Mouse (Mus musculus) layer of hippocampus, postnatal 36 days (tissue): ENCODE results near the gene Rad54l2. TPM values are rescaled to one million over a fixed set of nuclear protein-coding genes. Genes with fewer than 3 reads are reported as not detected.

Experiments
- DNase-seq, 2 experiments: peaks; one replicate each; pipeline ENCODE4 v3.0.0; 2022
- total RNA-seq, 2 experiments: library from RNA; stranded (reverse); gene quantifications; 2 replicates each; pipeline ENCODE4 v1.2.3; 2021

Gene Rad54l2
- total RNA-seq, 2 experiments from 2014 or later, result 16.8 to 17.8 TPM

- peak in 1 of 2 experiments; percentile 31 for DNase-seq
These were observed 113.0 kb downstream of the Rad54l2 start for GRCm38 (mm10) chr9:106675965-106676364.

- DNase-seq, result peak; percentile 72 to 79
These were observed 113.5 kb downstream of the Rad54l2 start for GRCm38 (mm10) chr9:106675480-106675879.

GRCm38 (mm10) chr9:106673860-106674259 is 115.1 kb downstream of the Rad54l2 start:
- no peak for DNase-seq

- no peak for DNase-seq
These were observed 124.1 kb downstream of the Rad54l2 start for GRCm38 (mm10) chr9:106664856-106665255.

GRCm38 (mm10) chr9:106664433-106664832 is 124.6 kb downstream of the Rad54l2 start:
- DNase-seq, result peak in 1 of 2 experiments; percentile 78

GRCm38 (mm10) chr9:106663200-106663599 is 125.8 kb downstream of the Rad54l2 start:
- no peak for DNase-seq

GRCm38 (mm10) chr9:106659935-106660334 is 129.1 kb downstream of the Rad54l2 start:
- DNase-seq, result no peak

GRCm38 (mm10) chr9:106659441-106659840 is 129.6 kb downstream of the Rad54l2 start:
- DNase-seq, result no peak

GRCm38 (mm10) chr9:106657592-106657991 is 131.4 kb downstream of the Rad54l2 start:
- DNase-seq, result no peak

- no peak for DNase-seq
These were observed 132.2 kb downstream of the Rad54l2 start for GRCm38 (mm10) chr9:106656820-106657219.

GRCm38 (mm10) chr9:106655884-106656720 is 132.9 kb downstream of the Rad54l2 start, which contains the start of gene Grm2:
Grm2 (minus strand) TSS chr9:106656082.
- peak in 1 of 2 experiments; percentile 29 for DNase-seq

GRCm38 (mm10) chr9:106652720-106653119 is 136.3 kb downstream of the Rad54l2 start:
- DNase-seq, result no peak

GRCm38 (mm10) chr9:106647226-106647625 is 141.8 kb downstream of the Rad54l2 start:
- DNase-seq, result no peak

- DNase-seq, result no peak
These were observed 143.2 kb downstream of the Rad54l2 start for GRCm38 (mm10) chr9:106645684-106646271.

- DNase-seq, result no peak
These were observed 145.2 kb downstream of the Rad54l2 start for GRCm38 (mm10) chr9:106643787-106644186.

- DNase-seq, result peak; percentile 77 to 79
These were observed 145.9 kb downstream of the Rad54l2 start for GRCm38 (mm10) chr9:106643128-106643527.

- DNase-seq, result no peak
These were observed 147.6 kb downstream of the Rad54l2 start for GRCm38 (mm10) chr9:106641346-106641745.

GRCm38 (mm10) chr9:106638154-106638553 is 150.8 kb downstream of the Rad54l2 start:
- no peak for DNase-seq

Other genes with a start within 250 kb of the Rad54l2 start
- gene Iqcf3, start 227.6 kb downstream of the Rad54l2 start, total RNA-seq, result not detected
- gene Iqcf4, start 218.2 kb downstream of the Rad54l2 start, total RNA-seq, result not detected
- not detected for gene Iqcf6, start 162.6 kb downstream of the Rad54l2 start, total RNA-seq
- gene Grm2, start 133.1 kb downstream of the Rad54l2 start, total RNA-seq, result 10 to 100 TPM; 64.9 to 80.7 TPM
- 10 to 100 TPM; 90.6 to 95.8 TPM for gene Tex264, start 103.3 kb downstream of the Rad54l2 start, total RNA-seq
- 10 to 100 TPM; 31.6 to 44.6 TPM for gene Dcaf1, start 32.7 kb upstream of the Rad54l2 start, total RNA-seq
- 10 to 100 TPM; 48.6 to 57.0 TPM for gene Rbm15b, start 98.2 kb upstream of the Rad54l2 start, total RNA-seq
- gene Manf, start 102.8 kb upstream of the Rad54l2 start, total RNA-seq, result 100 to 1,000 TPM; 152 to 209 TPM